7 mouse cellular contexts compared by ENCODE assay signal in genomic region chr4:44712051-44712700, GRCm38 (mm10). TPM values are rescaled to one million over a fixed set of nuclear protein-coding genes. Genes with fewer than 3 reads are reported as not detected.
DNase-seq lines count a peak whose midpoint lies in the region; ATAC-seq lines count a peak whose summit lies in the region.

No protein-coding gene starts in this region.

- no peaks in the 10 kb centered on the region for H3K9me3 ChIP-seq in forebrain, embryonic 16.5 days (ENCODE audit: control insufficient read depth, low read length)
- H3K9me3 ChIP-seq in limb, embryonic 11.5 days (ENCODE audit: control insufficient read depth, low read length) = no peaks in the 10 kb centered on the region
- H3K9me3 ChIP-seq in stomach, embryonic 15.5 days = no peaks in the 10 kb centered on the region

- 1% methylated on average over 25 of the region's 25 CpGs for WGBS in forebrain, embryonic 16.5 days
- 2% methylated on average over 25 of the region's 25 CpGs for WGBS in limb, embryonic 11.5 days
- WGBS in stomach, embryonic 15.5 days = 2% methylated on average over 25 of the region's 25 CpGs

- H3K27me3 ChIP-seq in forebrain, embryonic 16.5 days (replicated peaks; ENCODE audit: control insufficient read depth, insufficient read depth, low read length) = peaks cover 69% of the 10 kb centered on the region
- peaks cover 88% of the 10 kb centered on the region for H3K27me3 ChIP-seq in limb, embryonic 11.5 days (ENCODE audit: control insufficient read depth, insufficient read depth, low read length)
- peaks cover 89% of the 10 kb centered on the region for H3K27me3 ChIP-seq in stomach, embryonic 15.5 days (replicated peaks)

- H3K4me2 ChIP-seq in forebrain, embryonic 16.5 days (ENCODE audit: low read length) = peak overlapping the region; percentile 18; the same call in 1 of the 2 replicates
- no peak overlapping the region for H3K4me2 ChIP-seq in limb, embryonic 11.5 days (ENCODE audit: low read depth, severe bottlenecking)
- peak overlapping the region; percentile 30 for H3K4me2 ChIP-seq in stomach, embryonic 15.5 days

- DNase-seq in right cerebral cortex, postnatal 4 days = peak; percentile 13
- no peak for DNase-seq in right cerebral cortex, adult 2 months (ENCODE audit: low spot score in 2 of 2)
- DNase-seq in limb, embryonic 11.5 days (ENCODE audit: low spot score) = peak; percentile 65
- no peak for DNase-seq in adrenal gland, postnatal 36 days
- DNase-seq in frontal cortex, postnatal 14 days (ENCODE audit: low spot score in 2 of 2) = no peak

- H3K9ac ChIP-seq in forebrain, embryonic 16.5 days (replicated peaks; ENCODE audit: low read depth, low read length) = no peak overlapping the region
- H3K9ac ChIP-seq in limb, embryonic 11.5 days (ENCODE audit: low read length) = no peak overlapping the region
- H3K9ac ChIP-seq in stomach, embryonic 15.5 days = no peak overlapping the region

- no peak overlapping the region for H3K27ac ChIP-seq in forebrain, embryonic 16.5 days (ENCODE audit: low read length)
- H3K27ac ChIP-seq in limb, embryonic 11.5 days (replicated peaks; ENCODE audit: low read depth, low read length) = no peak overlapping the region
- H3K27ac ChIP-seq in stomach, embryonic 15.5 days = no peak overlapping the region

- H3K4me1 ChIP-seq in forebrain, embryonic 16.5 days (replicated peaks; ENCODE audit: control insufficient read depth, insufficient read depth, low read length) = peaks cover 6% of the 10 kb centered on the region; the same call in 1 of the 2 replicates
- H3K4me1 ChIP-seq in limb, embryonic 11.5 days (ENCODE audit: control insufficient read depth, insufficient read depth, low read length) = peaks cover 17% of the 10 kb centered on the region
- H3K4me1 ChIP-seq in stomach, embryonic 15.5 days = 0 out of 2 replicates have a peak, but pooled peaks cover 5% of the 10 kb centered on the region

- no peaks in the 10 kb centered on the region for H3K36me3 ChIP-seq in forebrain, embryonic 16.5 days (ENCODE audit: control insufficient read depth, insufficient read depth)
- no peaks in the 10 kb centered on the region for H3K36me3 ChIP-seq in limb, embryonic 11.5 days (ENCODE audit: control insufficient read depth, insufficient read depth, low read length)
- no peaks in the 10 kb centered on the region for H3K36me3 ChIP-seq in stomach, embryonic 15.5 days

- ATAC-seq in forebrain, embryonic 16.5 days = no peak
- no peak for ATAC-seq in limb, embryonic 11.5 days (ENCODE audit: insufficient number of reproducible peaks, low FRiP score, low TSS enrichment, low read depth)
- ATAC-seq in stomach, embryonic 15.5 days (ENCODE audit: insufficient read depth, low FRiP score, low read depth) = no peak

- H3K4me3 ChIP-seq in forebrain, embryonic 16.5 days (replicated peaks; ENCODE audit: low read length) = no peak overlapping the region
- H3K4me3 ChIP-seq in limb, embryonic 11.5 days (ENCODE audit: low read depth, low read length) = peak overlapping the region; percentile 16; the same call in 1 of the 2 replicates
- no peak overlapping the region; the same call in 1 of the 2 replicates for H3K4me3 ChIP-seq in stomach, embryonic 15.5 days (replicated peaks)

RNA-seq across cellular contexts. Expression of gene Pax5, which starts 1.9 kb away (rescaled TPM):
- polyA plus RNA-seq in forebrain, embryonic 16.5 days (2015; fragmentation: Nextera tagmentation; extraction: Ambion mirVana) = 0.34 and 1.2 TPM in 2 replicates
- polyA plus RNA-seq in limb, embryonic 11.5 days (2014; fragmentation: Nextera tagmentation; extraction: Ambion mirVana) = not detected in 2 replicates
- 0.05 and 0.12 TPM in 2 replicates for polyA plus RNA-seq in stomach, embryonic 15.5 days (2015; fragmentation: Nextera tagmentation; extraction: Ambion mirVana)
- total RNA-seq in adrenal gland, postnatal 36 days (2021) = under 1 TPM; 0.63 to 0.66 TPM

RNA-seq across cellular contexts. Expression of gene Zcchc7, which starts 43.5 kb away (rescaled TPM):
- 43.7 and 44.4 TPM in 2 replicates for polyA plus RNA-seq in forebrain, embryonic 16.5 days (2015; fragmentation: Nextera tagmentation; extraction: Ambion mirVana)
- 22.3 and 22.9 TPM in 2 replicates for polyA plus RNA-seq in limb, embryonic 11.5 days (2014; fragmentation: Nextera tagmentation; extraction: Ambion mirVana)
- 40.2 and 48.7 TPM in 2 replicates for polyA plus RNA-seq in stomach, embryonic 15.5 days (2015; fragmentation: Nextera tagmentation; extraction: Ambion mirVana)
- 10 to 100 TPM; 41.8 to 51.2 TPM for total RNA-seq in adrenal gland, postnatal 36 days (2021)

Comparison
In these comparisons a context has a peak if more than half of its experiments do, and no peak if none do; other contexts are left out.
1. DNase-seq: peak in right cerebral cortex, postnatal 4 days (single experiment) and limb, embryonic 11.5 days (single experiment); none in right cerebral cortex, adult 2 months (0 of 2), adrenal gland, postnatal 36 days (0 of 2) and frontal cortex, postnatal 14 days (0 of 2).